Mouse (Mus musculus) A20 (cell line): ENCODE measurements at regions not wholly inside any gene's neighbourhood (a gene's known extent, or its start where the extent isn't known, plus 50 kb on each side); places are given as distances from the start of the nearest gene placed in this dataset.

Experiments
- DNase-seq: peaks from one replicate; pipeline ENCODE4 v3.0.0-alpha.2; 2011; ENCODE audit warnings: low read depth, low spot score

DNA sequence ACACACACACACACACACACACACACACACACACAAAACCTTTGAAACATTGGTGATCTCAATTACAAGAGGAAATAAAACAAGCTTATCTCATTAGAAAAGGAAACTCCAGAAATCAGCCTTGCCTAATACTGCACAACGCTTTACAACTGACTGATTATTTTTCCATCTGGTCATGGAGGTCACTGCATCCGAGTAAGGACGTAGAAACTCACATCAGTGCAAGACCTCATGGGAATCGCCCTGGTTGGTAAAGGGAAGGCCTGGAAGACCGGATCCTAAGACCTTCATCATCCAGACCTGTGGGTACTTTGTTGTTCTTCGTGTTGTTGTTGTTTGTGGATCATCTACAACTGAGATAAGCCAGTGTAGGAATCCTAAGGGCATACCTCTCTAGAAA is 77.8 kb upstream of the Sestd1 start:
- DNase-seq, result no peak

DNA sequence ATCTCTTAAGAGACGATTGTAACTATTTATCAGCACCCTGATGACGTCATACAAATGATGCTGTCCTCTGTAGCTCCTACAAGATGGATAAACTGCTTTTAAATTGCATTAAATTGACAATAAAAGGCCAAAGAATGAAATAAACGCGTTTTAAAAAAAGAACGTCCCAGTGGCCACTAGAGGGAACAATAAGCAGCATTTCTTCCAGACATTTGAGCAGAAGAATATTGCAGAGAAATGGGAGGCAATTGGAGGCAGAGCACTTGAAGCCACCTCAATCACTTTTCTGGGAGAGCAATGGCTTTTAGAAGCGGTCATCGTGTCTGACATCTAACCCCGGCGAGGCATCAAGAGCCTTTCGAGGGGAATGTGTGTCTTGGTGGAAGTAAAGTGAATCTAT is 76.4 kb upstream of the Sestd1 start:
- DNase-seq, result no peak

DNA sequence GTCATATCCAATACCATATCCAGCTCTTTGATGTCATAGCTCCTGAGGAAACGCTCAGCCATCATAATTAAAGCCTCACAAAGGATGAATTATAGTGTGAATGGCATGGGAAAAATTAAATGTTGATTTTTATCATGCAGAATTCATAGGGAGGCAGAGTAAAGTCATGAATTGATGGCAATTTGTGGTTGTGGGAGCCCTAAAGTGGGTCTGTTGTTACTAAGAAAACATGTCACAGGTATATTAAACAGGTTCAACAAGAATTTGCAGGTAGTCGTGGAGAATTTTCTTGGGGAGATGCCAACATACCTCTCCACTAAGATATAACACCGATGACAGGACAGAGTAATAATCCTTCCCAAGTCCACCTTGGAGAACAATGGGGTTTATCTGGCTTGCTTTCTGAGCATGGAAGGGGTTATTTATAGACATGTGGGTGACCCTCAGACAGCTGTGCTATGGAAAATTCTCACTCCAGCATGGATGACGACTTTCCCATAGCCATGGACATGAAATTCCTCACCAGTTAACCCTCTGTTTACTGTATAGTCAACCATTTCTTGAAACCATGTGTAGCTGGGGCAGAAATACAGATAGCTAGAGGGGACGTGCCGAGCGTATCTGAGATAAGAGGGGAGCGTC is 71.7 kb upstream of the Sestd1 start:
- DNase-seq, result no peak

DNA sequence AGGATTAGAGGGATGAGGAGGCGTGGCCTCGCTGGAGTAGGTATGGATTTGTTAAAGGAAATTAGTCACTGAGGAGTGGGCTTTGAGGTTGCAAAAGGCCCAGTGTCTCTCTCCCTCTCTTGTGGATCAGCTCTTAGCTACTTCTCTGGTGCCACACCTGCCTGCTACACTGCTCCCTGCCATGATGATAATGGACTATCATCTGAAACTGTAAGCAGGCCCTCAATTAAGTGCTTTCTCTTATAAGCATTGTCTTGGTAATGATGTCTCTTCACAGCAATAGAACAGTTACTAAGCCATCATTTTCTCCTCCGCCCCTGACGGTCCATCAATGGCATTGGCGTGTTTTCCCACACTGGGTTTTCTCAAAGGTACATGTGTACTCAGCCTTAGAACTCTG is 66.6 kb upstream of the Sestd1 start:
- no peak for DNase-seq

DNA sequence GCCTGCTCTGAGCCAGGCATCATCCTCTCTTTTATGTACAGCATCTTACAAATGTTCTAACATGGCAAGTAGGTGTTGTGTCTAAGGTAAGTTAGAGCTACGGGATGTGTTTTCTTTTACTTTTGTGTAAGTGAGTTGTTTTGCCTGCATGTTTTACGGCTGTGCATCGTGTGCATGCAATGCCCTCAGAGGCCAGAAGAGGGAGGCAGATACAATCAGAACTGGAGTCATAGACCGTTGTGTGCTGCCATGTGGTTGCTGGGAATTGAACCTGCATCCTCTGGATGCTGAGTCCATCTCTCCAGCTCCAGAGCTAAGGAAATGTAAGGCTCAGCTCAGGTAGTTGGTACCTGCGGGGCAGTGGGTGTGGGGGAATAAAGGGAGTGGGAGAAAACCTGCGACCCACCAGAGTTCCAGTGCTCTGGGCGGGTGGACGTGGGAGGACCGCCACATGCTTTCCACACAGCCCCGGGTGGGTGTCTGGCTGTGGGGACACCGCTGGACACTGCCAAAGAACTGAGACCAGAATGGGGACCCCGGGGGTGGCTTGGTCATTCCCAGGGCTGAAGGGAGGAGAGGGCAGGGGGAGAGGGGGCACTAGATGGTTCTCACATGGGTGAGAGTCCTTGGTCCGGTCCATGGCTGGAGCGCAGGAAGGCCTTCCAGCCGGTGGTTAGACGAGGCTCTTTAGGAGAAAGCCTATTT is 63.5 kb upstream of the Sestd1 start:
- no peak for DNase-seq

DNA sequence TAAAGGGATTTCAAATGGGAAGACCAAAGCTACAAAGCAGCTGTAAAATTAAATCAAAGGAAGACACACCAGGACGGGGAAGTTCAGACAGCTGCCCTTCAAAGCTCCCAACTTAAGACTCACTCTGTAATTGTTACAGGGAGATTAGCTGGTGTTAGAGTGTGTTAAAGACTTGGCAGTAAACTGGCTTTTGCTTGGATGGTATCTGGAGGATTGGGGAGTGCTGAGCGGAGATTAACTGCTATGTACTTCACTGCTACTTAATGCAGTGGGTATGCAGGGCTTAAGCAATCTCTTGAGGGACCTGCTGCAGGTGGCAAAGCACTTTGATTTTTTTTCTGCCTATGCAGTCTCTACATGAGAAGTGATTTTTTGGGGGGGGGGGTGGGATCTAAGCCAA is 62.0 kb upstream of the Sestd1 start:
- DNase-seq, result no peak

DNA sequence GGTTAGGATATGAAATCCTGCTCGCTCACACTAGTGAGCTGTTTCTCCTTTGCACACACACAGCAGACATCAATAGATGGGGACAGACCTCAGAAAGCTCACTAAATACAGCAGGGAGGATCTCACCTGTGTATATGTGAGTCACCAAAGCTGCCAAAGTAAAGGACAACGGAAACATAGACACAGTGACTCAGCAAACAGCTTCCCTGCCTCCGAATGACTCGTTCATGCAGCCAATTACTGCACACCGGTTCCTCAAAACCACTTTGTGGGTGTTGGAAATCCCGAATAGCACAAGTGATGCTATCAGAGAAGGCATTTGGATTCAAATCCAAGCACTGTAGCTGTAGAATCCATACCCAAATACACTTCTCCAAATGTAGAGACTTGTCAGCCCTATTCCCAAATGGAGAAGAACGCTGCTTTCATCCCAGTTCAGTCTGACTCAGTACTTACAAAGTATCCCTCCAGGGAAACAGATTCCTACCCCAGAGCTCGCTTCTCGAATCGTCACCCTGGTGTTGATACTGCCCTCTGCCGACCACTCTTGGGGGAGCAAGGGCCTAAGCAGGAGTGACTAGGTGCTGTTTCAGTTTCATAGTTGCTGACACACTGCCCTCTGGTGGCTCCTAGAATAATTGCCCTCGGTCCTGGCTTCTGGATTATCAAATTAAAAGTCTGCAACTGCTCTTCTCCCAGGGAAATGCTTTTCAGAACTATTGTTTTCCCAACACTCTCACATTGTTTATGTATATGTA is 61.4 kb upstream of the Sestd1 start:
- peak; percentile 13 for DNase-seq

DNA sequence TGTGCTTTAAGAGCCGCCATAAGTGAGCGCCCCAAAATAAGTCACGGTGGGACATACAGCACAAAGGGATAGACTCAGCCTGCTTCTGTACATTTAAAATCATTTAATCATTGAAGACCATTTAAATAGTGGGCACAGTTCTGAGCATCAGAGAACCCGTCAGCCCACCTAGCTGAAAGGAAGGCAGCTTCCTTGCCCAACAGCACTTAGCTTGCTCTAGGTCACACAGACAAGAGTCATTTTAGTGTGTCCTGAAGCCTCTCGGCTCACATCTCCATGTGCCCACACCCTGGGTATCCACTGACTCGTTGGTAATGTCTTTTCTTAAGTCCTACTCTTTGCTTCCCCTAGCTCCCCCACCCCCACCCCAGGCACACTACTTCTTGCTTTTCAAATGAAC is 59.7 kb upstream of the Sestd1 start:
- DNase-seq, result no peak

DNA sequence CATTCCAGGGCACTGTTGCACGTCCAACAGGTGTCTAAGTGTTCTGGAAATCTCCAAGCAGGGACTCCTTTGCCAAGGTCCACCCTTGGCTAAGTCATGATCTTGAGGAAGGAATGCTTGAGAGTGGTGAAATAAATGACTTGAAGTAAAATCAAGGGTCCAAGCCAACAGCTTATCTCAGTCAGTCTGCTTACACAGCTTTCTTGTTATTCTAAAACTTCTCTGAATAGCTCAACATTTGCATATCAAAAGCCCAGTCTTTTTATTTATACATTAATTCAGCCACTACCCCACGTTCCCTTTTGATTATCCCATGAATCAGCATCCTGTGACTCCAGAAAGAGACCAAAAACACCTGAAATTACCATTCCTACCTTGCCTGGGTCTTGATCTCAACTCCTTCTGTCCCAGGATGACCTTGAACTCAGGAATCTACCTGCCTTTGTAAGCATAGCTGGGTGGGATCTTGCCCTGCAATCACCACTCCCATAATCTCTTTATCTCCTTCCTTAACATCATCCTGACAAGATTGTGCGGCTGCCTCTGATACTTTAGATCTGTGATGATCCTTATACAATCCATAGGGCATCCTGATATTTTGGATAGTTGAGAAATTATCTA is 57.5 kb upstream of the Sestd1 start:
- DNase-seq, result no peak

DNA sequence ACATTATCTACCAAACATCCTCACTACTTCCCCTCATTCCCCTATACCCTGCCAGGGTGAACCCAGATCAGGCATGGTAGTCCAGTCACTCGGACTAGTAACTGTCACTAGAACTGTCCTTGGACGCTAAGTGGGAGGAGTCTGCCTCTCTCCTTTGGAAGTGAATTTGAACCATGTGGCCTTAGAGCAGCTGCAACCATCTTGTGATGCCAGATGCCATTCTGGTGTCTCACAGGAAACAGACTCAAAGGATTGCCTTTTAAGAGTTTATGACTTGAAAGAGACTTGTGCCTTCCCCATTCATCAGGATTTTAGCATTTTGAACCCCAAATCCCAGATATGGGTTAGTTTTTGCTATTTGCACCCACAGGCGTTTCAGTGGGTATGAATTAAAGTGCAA is 56.9 kb upstream of the Sestd1 start:
- DNase-seq, result no peak

DNA sequence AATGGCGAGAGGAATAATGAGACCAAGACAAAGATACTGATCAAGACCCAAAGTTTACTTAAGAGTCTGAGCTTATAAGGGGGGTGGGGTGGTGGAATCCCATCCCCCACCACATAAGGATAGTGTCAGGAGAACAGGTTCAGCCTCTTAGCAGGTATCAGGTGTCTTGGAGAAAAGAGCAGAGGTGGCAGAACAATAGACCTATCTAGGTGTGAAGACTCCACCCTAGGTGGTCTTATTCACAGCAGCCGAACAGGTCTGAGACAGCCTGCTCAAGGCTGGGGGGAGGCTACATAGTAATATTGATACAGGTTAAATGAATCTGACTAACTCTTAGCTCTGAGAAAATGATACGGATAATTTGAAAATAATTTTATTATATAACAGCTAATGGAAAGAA is 56.4 kb upstream of the Sestd1 start:
- DNase-seq, result no peak

DNA sequence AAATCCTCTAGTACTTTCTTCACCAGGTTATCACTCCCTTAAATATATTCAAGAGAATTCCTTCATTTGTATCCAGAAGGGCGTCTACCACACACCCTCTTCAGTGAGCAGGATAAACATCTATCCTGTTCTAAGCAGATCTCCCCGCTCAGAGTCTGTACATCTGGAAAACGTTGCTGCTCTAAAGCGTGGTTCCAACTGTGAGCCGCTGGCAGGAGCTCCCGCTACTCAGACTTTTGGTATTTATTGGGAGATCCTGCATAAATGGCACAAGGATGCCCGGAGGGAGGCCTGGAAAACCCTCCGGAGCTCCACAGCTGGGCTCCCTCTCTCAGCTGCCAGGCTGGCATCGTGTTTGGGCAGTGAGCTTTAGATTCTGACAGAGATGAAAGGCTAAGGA is 54.3 kb upstream of the Sestd1 start:
- no peak for DNase-seq

DNA sequence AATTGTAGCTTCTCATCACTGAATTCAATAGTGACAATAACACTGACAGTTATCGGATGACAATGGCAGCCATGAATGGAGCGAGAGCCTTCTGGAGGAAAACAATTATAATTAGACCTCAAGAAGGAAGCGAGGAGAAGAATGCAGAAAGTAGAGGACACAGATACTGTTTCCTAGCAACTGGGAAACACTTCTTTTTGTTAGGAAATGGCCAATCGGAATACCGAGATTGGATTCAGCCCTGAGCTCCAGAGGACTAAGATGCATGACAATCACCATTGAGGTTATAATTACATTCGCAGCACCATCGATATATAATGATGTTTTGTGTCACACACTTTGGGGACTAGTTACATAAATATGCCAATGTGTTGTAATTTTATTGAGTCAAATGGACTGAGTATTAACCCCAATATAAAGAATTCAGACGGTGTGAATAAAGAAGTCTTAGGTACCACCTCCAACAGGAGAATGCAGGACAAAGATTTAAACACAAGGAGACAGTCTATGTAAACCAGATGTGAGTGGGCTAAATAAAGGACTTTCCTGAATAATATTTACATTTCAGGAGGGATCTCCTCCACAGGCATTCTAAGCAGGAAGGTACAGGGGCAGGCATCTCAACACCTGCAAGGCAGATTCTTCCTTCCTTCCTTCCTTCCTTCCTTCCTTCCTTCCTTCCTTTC is 53.1 kb upstream of the Sestd1 start:
- no peak for DNase-seq
